Mouse (Mus musculus) thymus, adult 2 months (tissue): ENCODE results near the gene Gm49405.

Experiments
- CTCF ChIP-seq: fragments of 200-500 bp; IDR thresholded peaks from 2 replicates; pipeline ENCODE4 v1.5.1; 2012; ENCODE audit warnings: mild to moderate bottlenecking, control low read depth, low read length, moderate library complexity, borderline replicate concordance; ENCODE audit not compliant: control insufficient read depth, poor library complexity, insufficient read depth; ENCODE audit errors: extremely low read depth
- POLR2A ChIP-seq: fragments of 200-500 bp; IDR thresholded peaks from 2 replicates; pipeline ENCODE4 v1.6.1; 2012; ENCODE audit warnings: mild to moderate bottlenecking, low read length, control low read depth, moderate library complexity; ENCODE audit not compliant: control insufficient read depth, poor library complexity, insufficient read depth; ENCODE audit errors: extremely low read depth

DNA sequence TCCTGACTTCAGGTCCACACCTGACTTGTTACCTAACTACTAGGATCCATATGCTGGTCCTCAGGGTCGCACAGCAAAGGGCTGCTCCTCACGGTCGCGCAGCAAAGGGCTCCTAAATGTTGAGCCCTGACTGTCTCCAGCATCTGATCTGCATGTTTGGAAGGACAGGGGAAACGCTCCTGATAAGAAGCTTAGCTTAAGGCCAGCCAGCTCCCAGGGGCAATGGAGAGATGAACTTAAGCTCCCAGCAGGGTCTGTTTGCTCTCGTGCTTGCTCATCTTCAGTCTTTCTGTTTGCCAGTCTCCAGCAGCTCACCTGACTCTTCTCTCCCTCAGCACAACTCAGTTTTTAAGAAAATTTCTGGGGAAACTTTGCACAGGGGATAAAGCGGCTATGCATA lies 32.2 kb downstream of the Gm49405 start:
- TF ChIP-seq CTCF (no peak), POLR2A (no peak)
